Mouse (Mus musculus) bone marrow macrophage, adult 2 months (primary cell): ENCODE results near the gene Aip.

Experiments used
- CTCF ChIP-seq: IDR thresholded peaks from 2 replicates; pipeline ENCODE4 v1.5.1; 2012; ENCODE audit warnings: low read depth, mild to moderate bottlenecking, low read length, moderate library complexity
- POLR2A ChIP-seq: IDR thresholded peaks from 2 replicates; pipeline ENCODE4 v1.6.1; 2012; ENCODE audit warnings: mild to moderate bottlenecking, low read depth, low read length, borderline replicate concordance

- TF ChIP-seq POLR2A: no peak
- peak; percentile 73 for TF ChIP-seq CTCF
Observed at GRCm38 (mm10) chr19:4099056-4099455, 26.6 kb downstream of the Aip start.
